Mouse (Mus musculus) CH12.LX (cell line): ENCODE data around the gene Mettl17. TPM values are rescaled to one million over a fixed set of nuclear protein-coding genes. Genes with fewer than 3 reads are reported as not detected.
A peak's percentile ranks its signal among the peaks of the same experiment; 100 is the strongest.

ENCODE experiments used
- DNase-seq: peaks from one replicate; pipeline ENCODE4 v3.0.0-alpha.2; 2013; ENCODE audit errors: extremely low read depth
- H3K27ac ChIP-seq: 2 replicates; pipeline ENCODE4 v1.5.1; 2012; ENCODE audit warnings: low read depth, mild to moderate bottlenecking, control low read depth, moderate library complexity; ENCODE audit not compliant: insufficient read depth
- H3K27me3 ChIP-seq: replicated peaks from 2 replicates; pipeline ENCODE3; 2012; ENCODE audit warnings: inconsistent platforms
- H3K36me3 ChIP-seq, 2 experiments: replicated peaks in 1 of 2; 2 replicates each; pipeline versions ENCODE3 to v1.6.1; 2012; ENCODE audit warnings: inconsistent platforms in 1 of 2, low read length in 1 of 2, mild to moderate bottlenecking in 1 of 2, mixed read lengths in 1 of 2, moderate library complexity in 1 of 2; ENCODE audit not compliant: control insufficient read depth in 1 of 2, insufficient read depth in 1 of 2
- H3K4me1 ChIP-seq, 2 experiments: 2 replicates each; pipeline ENCODE4 v1.6.1; 2012; ENCODE audit warnings: inconsistent platforms in 1 of 2, moderate library complexity in 1 of 2; ENCODE audit not compliant: insufficient read depth in 2 of 2, control insufficient read depth in 1 of 2
- H3K4me2 ChIP-seq: 2 replicates; pipeline ENCODE4 v1.6.1; 2012; ENCODE audit warnings: low read depth, mild to moderate bottlenecking, control low read depth; ENCODE audit not compliant: poor library complexity, insufficient read depth, severe bottlenecking
- H3K4me3 ChIP-seq, 3 experiments: fragments of 150-350 bp in 1 of 3; sonication (generic) in 1 of 3; replicated peaks in 1 of 3; 2 replicates each; pipeline versions ENCODE3 to v1.5.1; 2011 to 2012; ENCODE audit warnings: low read depth in 2 of 3, low read length in 2 of 3, mild to moderate bottlenecking in 2 of 3, moderate library complexity in 2 of 3, control low read depth in 1 of 3, improper control_type of control experiment in 1 of 3, inconsistent platforms in 1 of 3, mixed read lengths in 1 of 3; ENCODE audit not compliant: poor library complexity in 1 of 3
- H3K79me2 ChIP-seq: replicated peaks from 2 replicates; pipeline ENCODE4 v1.6.1; 2012; ENCODE audit warnings: mild to moderate bottlenecking, moderate library complexity; ENCODE audit not compliant: control insufficient read depth, poor library complexity, insufficient read depth, severe bottlenecking; ENCODE audit errors: extremely low read depth
- H3K9ac ChIP-seq: 2 replicates; pipeline ENCODE4 v1.6.1; 2012; ENCODE audit warnings: low read depth, mild to moderate bottlenecking, control low read depth, moderate library complexity; ENCODE audit not compliant: insufficient read depth
- H3K9me3 ChIP-seq: replicated peaks from 2 replicates; pipeline ENCODE3; 2012; ENCODE audit warnings: low read length, inconsistent platforms, mixed read lengths
- CHD1 ChIP-seq: IDR thresholded peaks from 2 replicates; pipeline ENCODE4 v1.6.1; 2012; ENCODE audit warnings: low read depth, low read length, improper control_type of control experiment, inconsistent platforms
- CTCF ChIP-seq, 2 experiments: IDR thresholded peaks in 1 of 2; conservative IDR thresholded peaks in 1 of 2; 2 replicates each; pipeline ENCODE4 v1.5.1; 2011 to 2012; ENCODE audit warnings: low read depth in 2 of 2, low read length in 2 of 2, improper control_type of control experiment in 1 of 2, inconsistent platforms in 1 of 2, mild to moderate bottlenecking in 1 of 2, moderate library complexity in 1 of 2
- ELF1 ChIP-seq: IDR thresholded peaks from 2 replicates; pipeline ENCODE4 v1.6.1; 2014; ENCODE audit warnings: low read depth, mild to moderate bottlenecking, inconsistent platforms, low read length, improper control_type of control experiment
- ETS1 ChIP-seq: conservative IDR thresholded peaks from 2 replicates; pipeline ENCODE4 v1.6.1; 2012; ENCODE audit warnings: low read depth, mild to moderate bottlenecking, inconsistent platforms, low read length, improper control_type of control experiment, moderate library complexity
- GABPA ChIP-seq: IDR thresholded peaks from 2 replicates; pipeline ENCODE4 v1.6.1; 2012; ENCODE audit warnings: low read depth, low read length, improper control_type of control experiment, inconsistent platforms; ENCODE audit not compliant: insufficient replicate concordance
- IRF4 ChIP-seq: IDR thresholded peaks from 2 replicates; pipeline ENCODE4 v1.6.1; 2014; ENCODE audit warnings: low read depth, mild to moderate bottlenecking, inconsistent platforms, low read length, improper control_type of control experiment
- MAX ChIP-seq: IDR thresholded peaks from 2 replicates; pipeline ENCODE4 v1.6.1; 2011; ENCODE audit warnings: low read length, improper control_type of control experiment
- MYC ChIP-seq: IDR thresholded peaks from 2 replicates; pipeline ENCODE4 v1.6.1; 2011; ENCODE audit warnings: low read depth, mild to moderate bottlenecking, improper control_type of control experiment, low read length
- PAX5 ChIP-seq: IDR thresholded peaks from 2 replicates; pipeline ENCODE4 v1.6.1; 2012; ENCODE audit warnings: low read length, inconsistent platforms, mixed read lengths
- RAD21 ChIP-seq: IDR thresholded peaks from 2 replicates; pipeline ENCODE4 v1.6.1; 2011; ENCODE audit warnings: low read depth, mild to moderate bottlenecking, low read length, improper control_type of control experiment, moderate library complexity
- RCOR1 ChIP-seq: conservative IDR thresholded peaks from 2 replicates; pipeline ENCODE4 v1.6.1; 2012; ENCODE audit warnings: low read depth, mild to moderate bottlenecking, inconsistent platforms, low read length, improper control_type of control experiment
- SMC3 ChIP-seq: IDR thresholded peaks from 2 replicates; pipeline ENCODE4 v1.6.1; 2011; ENCODE audit warnings: low read depth, low read length, improper control_type of control experiment
- TBP ChIP-seq: conservative IDR thresholded peaks from 2 replicates; pipeline ENCODE4 v1.6.1; 2011; ENCODE audit warnings: low read depth, low read length, improper control_type of control experiment
- ZC3H11A ChIP-seq: IDR thresholded peaks from 2 replicates; pipeline ENCODE4 v1.6.1; 2012; ENCODE audit warnings: low read depth, mild to moderate bottlenecking, inconsistent platforms, low read length, improper control_type of control experiment
- ZKSCAN1 ChIP-seq: IDR thresholded peaks from 2 replicates; pipeline ENCODE4 v1.6.1; 2012; ENCODE audit warnings: low read depth, inconsistent platforms, low read length, improper control_type of control experiment, borderline replicate concordance
- ZMIZ1 ChIP-seq: IDR thresholded peaks from 2 replicates; pipeline ENCODE4 v1.6.1; 2012; ENCODE audit warnings: low read depth, mild to moderate bottlenecking, inconsistent platforms, low read length, improper control_type of control experiment
- ZNF384 ChIP-seq: IDR thresholded peaks from 2 replicates; pipeline ENCODE4 v1.6.1; 2012; ENCODE audit warnings: low read depth, low read length, improper control_type of control experiment, inconsistent platforms
- dilution Hi-C: fragments of 300-500 bp; cut with MboI; formaldehyde crosslinking; loops from 2 replicates; pipeline ENCODE4 v1.14.3; 2020; ENCODE audit warnings: low sequenced_read_pairs; ENCODE audit not compliant: extremely low pct_unique_long_range_greater_than_20kb, extremely low pct_ligation_motif_present
- in situ Hi-C: fragments of 300-500 bp; cut with MboI; formaldehyde crosslinking; loops from 3 replicates; pipeline ENCODE4 v1.14.3; 2019; ENCODE audit warnings: low sequenced_read_pairs, low pct_ligation_motif_present, low pct_unique_long_range_greater_than_20kb, mixed read lengths
- polyA plus RNA-seq: library from polyadenylated mRNA; unstranded; fragments of >175 nt; gene quantifications from 2 replicates; pipeline ENCODE4 v1.2.1, GENCODE M21; 2012; ENCODE audit warnings: low read depth; ENCODE audit not compliant: insufficient read length
- total RNA-seq, 2 experiments: library from RNA; depleted of rRNA; stranded (reverse); fragments of 300-350 nt in 1 of 2; fragments of >200 nt in 1 of 2; gene quantifications; 2 replicates each; pipeline ENCODE4 v1.2.3; 2012 to 2014

Mettl17 gene
- total and polyA plus RNA-seq, 3 experiments, result 19.5 to 32.0 (median 26.2) TPM

DNA sequence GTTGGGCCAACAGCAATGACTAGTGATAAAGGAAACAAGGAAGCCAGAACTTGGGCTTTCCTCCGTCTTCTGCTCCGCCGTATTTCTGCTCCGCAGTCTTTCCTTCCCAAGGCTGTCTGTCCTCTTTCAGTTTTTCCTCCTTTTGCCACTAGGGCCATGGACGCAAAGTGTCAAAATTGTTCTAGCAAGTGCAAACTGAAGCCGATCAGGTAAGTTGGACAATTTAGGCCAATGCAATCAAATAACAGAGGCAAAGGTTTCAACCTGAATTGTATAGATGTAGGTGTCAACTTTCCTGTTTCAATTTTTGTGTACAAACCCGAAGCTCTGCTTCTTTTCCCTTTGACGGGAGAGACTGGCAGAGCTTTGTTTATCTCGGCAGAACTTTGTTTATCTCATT is 45.3 kb downstream of the Mettl17 start:
- Histone ChIP-seq H3K4me1 (peaks cover 0 to 4% of the 10 kb centered on the region in 2 experiments; a peak in 1 of 4 replicates), H3K4me2 (no peak overlapping the region), H3K79me2 (no peaks in the 10 kb centered on the region), H3K27ac (no peak overlapping the region), H3K9ac (no peak overlapping the region), H3K27me3 (no peaks in the 10 kb centered on the region), H3K4me3 (no peak overlapping the region), H3K36me3 (no peaks in the 10 kb centered on the region), H3K9me3 (peaks cover 4% of the 10 kb centered on the region)
- no peak for DNase-seq
- in situ Hi-C loops, result no loop called here
- dilution Hi-C loops, result no loop called here
- no peak for TF ChIP-seq ETS1
- TF ChIP-seq ELF1, result no peak
- TF ChIP-seq ZKSCAN1, result no peak
- no peak for TF ChIP-seq TBP
- no peak for TF ChIP-seq CHD1
- no peak for TF ChIP-seq ZC3H11A
- TF ChIP-seq ZMIZ1, result no peak
- no peak for TF ChIP-seq GABPA
- TF ChIP-seq RCOR1, result no peak
- no peak for TF ChIP-seq SMC3
- TF ChIP-seq PAX5, result no peak

DNA sequence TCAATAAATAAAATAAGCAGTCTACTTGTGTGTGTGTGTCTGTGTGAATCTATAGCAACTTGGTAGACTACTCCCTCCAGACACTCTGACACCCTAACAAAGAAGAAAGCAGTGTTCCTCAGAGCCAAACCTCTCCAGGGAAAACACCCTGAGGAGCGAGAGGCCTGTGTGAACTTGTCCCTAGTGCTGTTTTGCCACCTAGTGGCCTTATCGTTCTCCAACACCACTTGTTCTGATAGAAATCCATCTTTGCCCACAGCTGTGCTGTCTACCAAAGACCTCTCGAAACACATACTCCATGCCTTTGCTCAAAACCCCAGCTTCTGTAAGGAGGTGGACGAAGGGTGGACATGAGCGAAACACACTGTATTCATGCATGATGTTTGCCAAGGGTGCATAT is 46.2 kb downstream of the Mettl17 start:
- TF ChIP-seq CTCF (conservative IDR thresholded peaks at IDR 0.05 in 1 of 2, IDR thresholded peaks at IDR 0.05 in 1 of 2; ENCODE audit: low read depth in 2 of 2, low read length in 2 of 2) (peak; percentile 56 to 93), PAX5 (no peak), ZC3H11A (peak; percentile 35; the same call in 1 of the 2 replicates), RCOR1 (no peak), MAX (no peak), ZNF384 (0 out of 2 replicates have a peak, but pooled peaks have one; percentile 27), IRF4 (0 out of 2 replicates have a peak, but pooled peaks have one; percentile 32), RAD21 (peak; percentile 84), GABPA (no peak), MYC (no peak), SMC3 (peak; percentile 87)
- Histone ChIP-seq H3K36me3 (no peaks in the 10 kb centered on the region), H3K79me2 (no peaks in the 10 kb centered on the region), H3K4me3 (no peak overlapping the region), H3K4me1 (peaks cover 0 to 4% of the 10 kb centered on the region in 2 experiments; a peak in 1 of 4 replicates), H3K4me2 (no peak overlapping the region), H3K9me3 (peaks cover 6% of the 10 kb centered on the region), H3K9ac (no peak overlapping the region), H3K27me3 (no peaks in the 10 kb centered on the region), H3K27ac (no peak overlapping the region)
- in situ Hi-C loops, result no loop called here
- dilution Hi-C loops, result no loop called here
- peak; percentile 72 for DNase-seq
